Mouse (Mus musculus): ENCODE measurements at regions not wholly inside any gene's neighbourhood (a gene's known extent, or its start where the extent isn't known, plus 50 kb on each side); places are given as distances from the start of the nearest gene placed in this dataset.

DNA sequence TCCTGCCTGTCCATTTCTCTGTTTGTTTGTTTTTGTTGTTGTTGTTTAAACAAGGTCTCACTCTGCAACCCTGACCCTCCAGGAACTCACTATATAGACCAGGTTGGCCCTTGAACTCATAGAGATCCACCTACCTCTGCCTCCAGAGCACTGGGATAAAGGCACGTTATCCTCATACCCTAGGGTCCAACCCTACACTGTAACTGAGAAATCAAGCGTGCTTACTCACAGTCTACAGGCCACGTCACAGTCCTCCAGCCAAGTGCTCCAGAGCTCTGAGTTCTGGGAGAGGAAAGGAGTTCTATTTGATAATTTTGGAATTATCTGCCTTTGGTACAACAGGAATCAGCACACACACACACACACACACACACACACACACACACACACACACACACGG lies 76.6 kb upstream of the Hes1 start:
- Histone ChIP-seq H3K4me3 (replicated peaks; ENCODE audit: control insufficient read depth, low read depth, low read length) (no peak overlapping the region), H3K4me1 (ENCODE audit: control insufficient read depth, insufficient read depth, low read length) (peaks cover 5% of the 10 kb centered on the region; the same call in 1 of the 2 replicates), H3K27ac (ENCODE audit: control insufficient read depth, insufficient read depth, low read depth, low read length, poor library complexity) (no peak overlapping the region)
- WGBS = 88% methylated on average over 4 of the region's 4 CpGs
- TF ChIP-seq POLR2A (IDR thresholded peaks at IDR 0.05; ENCODE audit: borderline replicate concordance, control insufficient read depth, low read depth, low read length) (no peak), CTCF (IDR thresholded peaks at IDR 0.05; ENCODE audit: control insufficient read depth, insufficient read depth, low read length) (no peak)

DNA sequence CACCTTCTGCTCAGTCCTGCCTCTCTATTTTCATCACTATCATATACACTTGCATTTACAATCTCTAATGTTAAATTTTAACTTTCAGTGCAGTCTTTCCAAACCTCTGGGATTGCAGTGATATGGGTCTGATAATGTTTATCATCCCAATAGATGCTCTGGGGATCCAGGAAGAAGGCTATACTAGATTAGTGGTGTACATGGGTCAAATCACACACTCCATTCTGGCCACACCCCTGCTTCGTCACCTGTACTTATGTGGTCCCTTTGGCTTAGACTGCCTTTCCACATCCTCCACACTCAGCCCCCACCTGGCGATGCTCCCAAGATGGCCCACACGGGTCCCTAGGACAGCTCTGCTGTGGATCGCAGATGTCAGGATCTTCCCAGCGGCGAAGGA lies 76.2 kb upstream of the Hes1 start:
- TF ChIP-seq POLR2A (IDR thresholded peaks at IDR 0.05; ENCODE audit: borderline replicate concordance, control insufficient read depth, low read depth, low read length) = no peak
- TF ChIP-seq CTCF (IDR thresholded peaks at IDR 0.05; ENCODE audit: control insufficient read depth, insufficient read depth, low read length) = no peak
- Histone ChIP-seq H3K4me1 (ENCODE audit: control insufficient read depth, insufficient read depth, low read length) (peaks cover 5% of the 10 kb centered on the region; the same call in 1 of the 2 replicates), H3K4me3 (replicated peaks; ENCODE audit: control insufficient read depth, low read depth, low read length) (no peak overlapping the region), H3K27ac (ENCODE audit: control insufficient read depth, insufficient read depth, low read depth, low read length, poor library complexity) (no peak overlapping the region)
- 88% methylated on average over 6 of the region's 6 CpGs for WGBS

DNA sequence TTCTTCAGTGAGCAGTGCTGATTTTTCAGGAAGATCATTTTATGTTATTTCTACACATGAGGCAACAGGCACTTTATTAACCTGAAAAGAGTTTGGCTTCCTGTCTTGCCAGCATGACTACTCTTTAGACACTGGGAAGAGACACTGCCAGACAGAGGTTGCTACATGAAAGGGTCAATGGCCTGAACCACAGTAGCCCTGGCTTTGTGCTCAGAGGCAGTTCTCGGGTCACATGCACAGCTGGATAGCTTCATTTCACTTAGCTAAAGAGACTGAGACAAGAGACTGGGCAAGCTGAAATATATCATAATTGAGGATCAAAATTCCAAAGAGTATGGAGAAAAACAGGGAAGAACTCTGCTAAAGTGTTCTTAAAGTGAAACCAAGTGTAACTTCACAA lies 74.9 kb upstream of the Hes1 start:
- Histone ChIP-seq H3K27ac (ENCODE audit: control insufficient read depth, insufficient read depth, low read depth, low read length, poor library complexity) (no peak overlapping the region), H3K4me1 (ENCODE audit: control insufficient read depth, insufficient read depth, low read length) (peaks cover 4% of the 10 kb centered on the region; the same call in 1 of the 2 replicates), H3K4me3 (replicated peaks; ENCODE audit: control insufficient read depth, low read depth, low read length) (no peak overlapping the region)
- 48% methylated on average over 1 of the region's 1 CpGs for WGBS
- TF ChIP-seq CTCF (IDR thresholded peaks at IDR 0.05; ENCODE audit: control insufficient read depth, insufficient read depth, low read length) = no peak
- TF ChIP-seq POLR2A (IDR thresholded peaks at IDR 0.05; ENCODE audit: borderline replicate concordance, control insufficient read depth, low read depth, low read length) = no peak

DNA sequence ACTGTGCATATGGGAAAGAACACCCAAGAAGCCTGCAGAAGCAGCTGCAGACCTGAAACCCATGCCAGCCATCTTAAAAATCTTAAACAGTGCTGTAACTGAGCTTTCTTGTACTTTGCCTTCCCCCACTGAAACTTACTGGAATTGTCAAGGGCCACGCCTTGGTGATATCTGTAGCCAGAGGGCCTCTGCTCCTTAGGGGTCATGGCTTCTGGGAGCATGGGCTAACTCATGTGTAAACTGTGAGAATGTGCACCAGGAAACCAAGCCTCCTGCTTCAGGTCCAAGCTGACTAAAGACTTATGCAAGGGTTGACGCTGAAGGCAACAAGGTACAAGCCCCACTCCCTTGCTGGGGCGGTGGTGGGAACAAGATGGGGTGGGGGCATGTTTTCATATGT lies 73.8 kb upstream of the Hes1 start:
- TF ChIP-seq CTCF (IDR thresholded peaks at IDR 0.05; ENCODE audit: control insufficient read depth, insufficient read depth, low read length) (no peak), POLR2A (IDR thresholded peaks at IDR 0.05; ENCODE audit: borderline replicate concordance, control insufficient read depth, low read depth, low read length) (no peak)
- WGBS = 38% methylated on average over 3 of the region's 3 CpGs
- Histone ChIP-seq H3K4me3 (replicated peaks; ENCODE audit: control insufficient read depth, low read depth, low read length) (no peak overlapping the region), H3K4me1 (ENCODE audit: control insufficient read depth, insufficient read depth, low read length) (peaks cover 4% of the 10 kb centered on the region; the same call in 1 of the 2 replicates), H3K27ac (ENCODE audit: control insufficient read depth, insufficient read depth, low read depth, low read length, poor library complexity) (no peak overlapping the region)

DNA sequence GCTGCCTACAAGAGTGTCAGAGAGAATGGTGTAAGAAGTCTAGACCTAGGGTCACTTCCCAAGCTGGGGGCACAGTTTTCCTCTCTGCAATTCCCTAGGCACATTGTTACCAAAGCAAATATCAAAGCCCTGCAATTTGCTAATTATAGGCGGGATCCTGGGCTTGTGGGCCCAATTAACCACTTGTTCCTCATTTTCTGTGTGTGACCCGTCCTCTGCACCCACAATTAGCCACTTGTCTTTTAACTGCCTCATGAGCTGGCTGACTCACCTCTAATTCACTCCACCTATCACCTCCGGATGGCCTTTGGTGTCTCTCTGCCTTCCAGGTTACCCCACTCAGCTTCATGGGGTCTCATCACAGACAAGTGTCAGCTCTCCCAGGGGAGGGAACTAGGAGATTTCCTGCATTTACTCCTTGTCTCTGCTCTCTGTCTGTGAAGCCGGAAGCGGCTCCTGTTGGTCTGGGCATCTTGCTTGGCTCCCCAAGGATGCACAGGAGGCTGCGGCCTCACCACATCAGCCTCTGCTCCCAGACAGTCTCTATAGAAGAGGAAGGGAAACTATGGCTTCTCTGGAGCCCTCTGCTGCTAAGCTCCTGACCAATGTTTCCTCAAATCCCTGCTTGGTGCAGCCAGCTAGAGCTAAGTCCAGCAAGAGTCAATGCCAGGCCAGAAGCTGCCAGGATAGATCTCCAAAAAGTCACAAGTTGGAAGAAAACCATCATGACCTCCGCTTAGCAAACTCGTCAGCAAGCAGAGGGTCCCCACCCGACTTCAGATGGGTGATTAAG lies 73.2 kb upstream of the Hes1 start:
- H3K4me1 ChIP-seq (ENCODE audit: control insufficient read depth, insufficient read depth, low read length) = peaks cover 6% of the 10 kb centered on the region
- no peak overlapping the region for H3K27ac ChIP-seq (ENCODE audit: control insufficient read depth, insufficient read depth, low read depth, low read length, poor library complexity)
- TF ChIP-seq POLR2A (IDR thresholded peaks at IDR 0.05; ENCODE audit: borderline replicate concordance, control insufficient read depth, low read depth, low read length) (no peak), CTCF (IDR thresholded peaks at IDR 0.05; ENCODE audit: control insufficient read depth, insufficient read depth, low read length) (no peak)
- H3K4me3 ChIP-seq (replicated peaks; ENCODE audit: control insufficient read depth, low read depth, low read length) = no peak overlapping the region
- WGBS = 48% methylated on average over 9 of the region's 9 CpGs

DNA sequence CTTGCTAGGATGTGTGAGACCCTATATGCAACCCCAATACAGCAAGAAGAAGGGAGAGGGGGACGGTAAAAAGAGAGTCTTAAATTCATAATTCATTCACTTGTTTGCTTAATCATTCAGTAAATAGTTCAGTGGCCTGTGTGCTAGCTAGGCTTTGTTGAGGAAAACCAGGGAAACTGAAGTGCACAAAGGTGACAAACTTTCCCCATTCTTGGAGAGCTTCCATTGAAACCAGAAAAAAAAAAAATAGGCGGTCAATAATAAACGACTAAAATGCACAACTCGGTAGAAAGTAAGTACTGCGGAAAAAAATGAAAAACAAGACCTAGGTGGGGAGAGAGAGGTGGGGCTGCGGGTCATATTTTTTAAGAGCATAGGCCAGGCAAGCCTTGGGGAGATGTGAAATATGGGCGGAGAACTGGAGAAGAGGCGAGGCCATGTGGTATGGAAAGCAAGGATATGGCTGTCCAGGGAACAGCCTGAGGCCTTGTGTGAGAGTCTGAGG lies 72.3 kb upstream of the Hes1 start:
- TF ChIP-seq CTCF (IDR thresholded peaks at IDR 0.05; ENCODE audit: control insufficient read depth, insufficient read depth, low read length) (no peak), POLR2A (IDR thresholded peaks at IDR 0.05; ENCODE audit: borderline replicate concordance, control insufficient read depth, low read depth, low read length) (no peak)
- 82% methylated on average over 8 of the region's 8 CpGs for WGBS
- no peak overlapping the region for H3K27ac ChIP-seq (ENCODE audit: control insufficient read depth, insufficient read depth, low read depth, low read length, poor library complexity)
- H3K4me3 ChIP-seq (replicated peaks; ENCODE audit: control insufficient read depth, low read depth, low read length) = no peak overlapping the region
- H3K4me1 ChIP-seq (ENCODE audit: control insufficient read depth, insufficient read depth, low read length) = peaks cover 6% of the 10 kb centered on the region

DNA sequence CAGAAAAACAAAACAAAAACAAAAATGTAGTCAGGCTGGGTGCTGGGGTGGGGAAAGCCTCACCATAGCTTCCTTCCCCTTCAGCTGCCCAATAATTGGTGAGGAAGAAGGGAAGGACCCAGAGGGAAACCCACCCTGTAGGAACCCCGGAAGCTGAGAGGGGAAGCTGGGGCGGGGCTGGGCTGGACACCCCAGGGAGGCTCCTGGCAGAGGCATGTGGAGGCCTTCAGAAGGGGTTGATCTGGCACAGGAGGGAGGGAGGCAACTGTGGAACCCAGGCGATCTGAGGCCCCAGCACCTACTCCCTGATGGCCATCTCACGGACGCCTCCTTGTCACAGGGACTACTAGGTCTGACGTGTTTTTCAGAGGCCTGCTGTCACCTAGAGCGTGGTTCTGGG lies 71.1 kb upstream of the Hes1 start:
- H3K4me1 ChIP-seq (ENCODE audit: control insufficient read depth, insufficient read depth, low read length) = peaks cover 6% of the 10 kb centered on the region
- TF ChIP-seq POLR2A (IDR thresholded peaks at IDR 0.05; ENCODE audit: borderline replicate concordance, control insufficient read depth, low read depth, low read length) = no peak
- TF ChIP-seq CTCF (IDR thresholded peaks at IDR 0.05; ENCODE audit: control insufficient read depth, insufficient read depth, low read length) = no peak
- 49% methylated on average over 7 of the region's 7 CpGs for WGBS
- no peak overlapping the region for H3K27ac ChIP-seq (ENCODE audit: control insufficient read depth, insufficient read depth, low read depth, low read length, poor library complexity)
- no peak overlapping the region for H3K4me3 ChIP-seq (replicated peaks; ENCODE audit: control insufficient read depth, low read depth, low read length)

DNA sequence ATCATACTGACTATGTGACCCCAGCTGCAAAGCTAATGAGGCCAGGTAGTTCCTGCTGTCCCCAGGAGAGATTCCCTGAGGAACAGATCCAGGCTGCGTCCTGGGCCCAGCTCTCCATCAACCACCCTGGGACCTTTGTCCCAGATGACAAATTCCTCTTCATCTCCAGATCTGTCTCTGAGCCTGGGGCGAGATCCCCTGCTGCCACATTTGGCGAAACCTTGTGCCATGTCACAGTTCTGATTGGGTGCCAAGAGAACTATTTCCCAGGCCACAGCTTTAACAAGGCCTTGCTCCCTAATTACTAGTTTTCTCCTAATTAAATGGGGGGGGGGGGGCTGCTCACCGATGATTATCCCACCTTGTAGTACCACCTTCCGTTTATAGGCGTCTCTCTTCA lies 70.6 kb upstream of the Hes1 start:
- peaks cover 6% of the 10 kb centered on the region for H3K4me1 ChIP-seq (ENCODE audit: control insufficient read depth, insufficient read depth, low read length)
- no peak overlapping the region for H3K27ac ChIP-seq (ENCODE audit: control insufficient read depth, insufficient read depth, low read depth, low read length, poor library complexity)
- WGBS = 85% methylated on average over 6 of the region's 6 CpGs
- no peak overlapping the region for H3K4me3 ChIP-seq (replicated peaks; ENCODE audit: control insufficient read depth, low read depth, low read length)
- TF ChIP-seq CTCF (IDR thresholded peaks at IDR 0.05; ENCODE audit: control insufficient read depth, insufficient read depth, low read length) (no peak), POLR2A (IDR thresholded peaks at IDR 0.05; ENCODE audit: borderline replicate concordance, control insufficient read depth, low read depth, low read length) (no peak)
